Mouse (Mus musculus) myocyte (in vitro differentiated cells): ENCODE results near the gene Trpm3. TPM values are rescaled to one million over a fixed set of nuclear protein-coding genes. Genes with fewer than 3 reads are reported as not detected.

Source experiments
- H3K27me3 ChIP-seq: one replicate; pipeline ENCODE4 v1.6.1; 2011; ENCODE audit not compliant: control insufficient read depth, insufficient read depth, insufficient read length
- H3K36me3 ChIP-seq: one replicate; pipeline ENCODE4 v1.6.1; 2011; ENCODE audit not compliant: control insufficient read depth, insufficient read depth
- H3K4me2 ChIP-seq: one replicate; pipeline ENCODE4 v1.6.1; 2011; ENCODE audit warnings: low read depth, control low read depth
- H3K4me3 ChIP-seq: one replicate; pipeline ENCODE4 v1.5.1; 2011; ENCODE audit warnings: mild to moderate bottlenecking, control low read depth, moderate library complexity
- H3K79me2 ChIP-seq: one replicate; pipeline ENCODE4 v1.6.1; 2011; ENCODE audit not compliant: control insufficient read depth, insufficient read depth
- H3ac ChIP-seq: one replicate; pipeline ENCODE4 v1.6.1; 2011; ENCODE audit not compliant: control insufficient read depth, insufficient read length
- CEBPB ChIP-seq: IDR thresholded peaks from 2 replicates; pipeline ENCODE4 v1.6.1; 2011; ENCODE audit warnings: mild to moderate bottlenecking, moderate library complexity; ENCODE audit not compliant: poor library complexity, insufficient read depth, severe bottlenecking
- E2F4 ChIP-seq: IDR thresholded peaks from one replicate; pipeline ENCODE4 v1.6.1; 2011; ENCODE audit warnings: mild to moderate bottlenecking, control low read depth, moderate library complexity; ENCODE audit not compliant: insufficient read depth
- MAX ChIP-seq: IDR thresholded peaks from one replicate; pipeline ENCODE4 v1.6.1; 2011; ENCODE audit warnings: low read depth, mild to moderate bottlenecking, control low read depth
- MYOD1 ChIP-seq, 3 experiments: IDR thresholded peaks; one replicate each; pipeline ENCODE4 v1.6.1; 2011; ENCODE audit warnings: control low read depth in 2 of 3, low read depth in 2 of 3, mild to moderate bottlenecking in 2 of 3, moderate library complexity in 1 of 3; ENCODE audit not compliant: insufficient read length in 2 of 3, control insufficient read depth in 1 of 3
- MYOG ChIP-seq, 3 experiments: IDR thresholded peaks; one replicate each; pipeline ENCODE4 v1.6.1; 2011; ENCODE audit warnings: control low read depth in 2 of 3, low read depth in 2 of 3, mild to moderate bottlenecking in 2 of 3; ENCODE audit not compliant: insufficient read length in 2 of 3, control insufficient read depth in 1 of 3, insufficient read depth in 1 of 3
- POLR2A ChIP-seq: IDR thresholded peaks from one replicate; pipeline ENCODE4 v1.6.1; 2011; ENCODE audit warnings: low read depth, mild to moderate bottlenecking, control low read depth, moderate library complexity; ENCODE audit not compliant: insufficient read length
- POLR2AphosphoS2 ChIP-seq: IDR thresholded peaks from one replicate; pipeline ENCODE4 v1.6.1; 2011; ENCODE audit warnings: low read depth, control low read depth; ENCODE audit not compliant: insufficient read length
- REST ChIP-seq: IDR thresholded peaks from one replicate; pipeline ENCODE4 v1.6.1; 2011; ENCODE audit warnings: mild to moderate bottlenecking, control low read depth, moderate library complexity; ENCODE audit not compliant: insufficient read depth, insufficient read length
- SRF ChIP-seq: IDR thresholded peaks from one replicate; pipeline ENCODE4 v1.6.1; 2011; ENCODE audit warnings: low read depth; ENCODE audit not compliant: control insufficient read depth, insufficient read length
- TCF12 ChIP-seq: IDR thresholded peaks from one replicate; pipeline ENCODE4 v1.6.1; 2011; ENCODE audit warnings: mild to moderate bottlenecking, control low read depth; ENCODE audit not compliant: poor library complexity, insufficient read depth, severe bottlenecking
- TCF3 ChIP-seq: IDR thresholded peaks from one replicate; pipeline ENCODE4 v1.6.1; 2011; ENCODE audit warnings: low read depth, control low read depth; ENCODE audit not compliant: insufficient read length
- USF1 ChIP-seq: IDR thresholded peaks from one replicate; pipeline ENCODE4 v1.6.1; 2011; ENCODE audit warnings: low read depth, mild to moderate bottlenecking, control low read depth, moderate library complexity
- polyA plus RNA-seq: library from polyadenylated mRNA; unstranded; fragments of >200 nt; fragmentation: generic; extraction: Trizol; gene quantifications from one replicate; pipeline ENCODE4 v1.2.1, GENCODE M21; 2012; ENCODE audit warnings: missing spikeins

Trpm3 gene
- polyA plus RNA-seq, 1 experiment: 0.05 TPM

DNA sequence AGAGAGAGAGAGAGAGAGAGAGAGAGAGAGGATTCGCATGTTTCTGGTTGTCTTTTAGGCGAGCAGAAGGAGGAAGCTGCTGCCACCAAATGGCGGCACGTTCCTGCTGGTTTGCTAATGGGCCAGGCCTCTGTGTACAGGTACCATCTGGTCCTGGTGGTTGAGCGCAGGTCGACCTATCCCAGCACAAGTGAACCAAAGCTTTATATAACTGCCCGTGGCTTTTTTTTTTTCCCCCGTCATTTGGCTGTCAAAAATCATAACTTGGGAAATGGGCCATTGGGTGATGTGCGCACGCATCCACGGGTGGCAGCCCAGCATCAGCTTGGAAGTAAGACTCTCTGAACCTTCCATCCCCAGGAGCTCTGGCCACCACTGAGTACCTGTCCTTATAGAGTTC, 745.5 kb downstream of the Trpm3 start:
- Histone ChIP-seq H3K4me3 (no peak overlapping the region), H3K27me3 (no peaks in the 10 kb centered on the region), H3K79me2 (no peaks in the 10 kb centered on the region), H3K4me2 (no peak overlapping the region), H3ac (no peak overlapping the region), H3K36me3 (no peaks in the 10 kb centered on the region)
- TF ChIP-seq USF1: no peak
- no peak for TF ChIP-seq MYOD1 (IDR thresholded peaks at IDR 0.05; ENCODE audit: control insufficient read depth in 1 of 3, insufficient read length in 2 of 3, low read depth in 2 of 3)
- no peak for TF ChIP-seq E2F4
- TF ChIP-seq TCF3: no peak
- no peak for TF ChIP-seq SRF
- TF ChIP-seq TCF12: no peak

DNA sequence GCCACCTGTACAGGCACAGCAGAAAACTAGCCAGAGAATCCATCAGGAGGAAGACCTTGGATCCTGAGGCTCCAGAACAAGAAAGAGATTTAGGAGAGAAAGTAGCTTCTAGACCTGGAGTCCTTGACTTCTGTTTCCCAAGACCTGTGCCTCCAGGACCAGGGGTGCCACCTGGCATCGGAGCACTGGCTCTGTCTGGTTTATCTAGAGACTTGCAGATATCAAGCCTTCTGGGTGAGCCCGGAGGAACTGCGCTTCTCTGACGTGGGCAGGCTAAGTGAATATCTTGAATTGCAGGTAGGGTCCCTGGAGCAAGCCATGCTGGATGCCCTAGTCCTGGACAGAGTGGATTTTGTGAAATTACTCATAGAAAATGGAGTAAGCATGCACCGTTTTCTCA, 746.2 kb downstream of the Trpm3 start:
- no peaks in the 10 kb centered on the region for H3K36me3 ChIP-seq

DNA sequence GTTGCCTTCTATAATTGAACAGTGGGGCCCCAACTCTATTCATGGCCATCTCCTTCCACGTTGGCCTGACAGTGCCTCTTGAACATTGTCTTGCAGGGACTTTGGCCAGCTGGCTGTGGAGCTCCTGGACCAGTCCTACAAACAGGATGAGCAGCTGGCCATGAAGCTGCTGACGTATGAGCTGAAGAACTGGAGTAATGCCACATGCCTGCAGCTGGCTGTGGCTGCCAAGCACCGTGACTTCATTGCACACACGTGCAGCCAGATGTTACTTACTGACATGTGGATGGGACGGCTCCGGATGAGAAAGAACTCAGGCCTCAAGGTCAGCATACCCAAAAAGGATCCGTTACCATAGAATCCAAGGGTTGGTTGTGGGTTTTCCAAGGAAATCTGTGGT, 763.0 kb downstream of the Trpm3 start:
- Histone ChIP-seq H3K4me3 (no peak overlapping the region), H3K79me2 (no peaks in the 10 kb centered on the region), H3K4me2 (no peak overlapping the region), H3ac (no peak overlapping the region), H3K27me3 (no peaks in the 10 kb centered on the region), H3K36me3 (no peaks in the 10 kb centered on the region)
- TF ChIP-seq CEBPB: no peak

More for the DNA sequence above, 746.2 kb downstream of the Trpm3 start:
- H3K4me3 ChIP-seq: no peak overlapping the region
- H3ac ChIP-seq: no peak overlapping the region
- TF ChIP-seq MYOG (IDR thresholded peaks at IDR 0.05; ENCODE audit: control insufficient read depth in 1 of 3, insufficient read depth in 1 of 3, insufficient read length in 2 of 3, low read depth in 2 of 3) (no peak), SRF (no peak), MAX (no peak), TCF3 (no peak)
- no peaks in the 10 kb centered on the region for H3K27me3 ChIP-seq
- no peaks in the 10 kb centered on the region for H3K79me2 ChIP-seq
- H3K4me2 ChIP-seq: no peak overlapping the region

DNA sequence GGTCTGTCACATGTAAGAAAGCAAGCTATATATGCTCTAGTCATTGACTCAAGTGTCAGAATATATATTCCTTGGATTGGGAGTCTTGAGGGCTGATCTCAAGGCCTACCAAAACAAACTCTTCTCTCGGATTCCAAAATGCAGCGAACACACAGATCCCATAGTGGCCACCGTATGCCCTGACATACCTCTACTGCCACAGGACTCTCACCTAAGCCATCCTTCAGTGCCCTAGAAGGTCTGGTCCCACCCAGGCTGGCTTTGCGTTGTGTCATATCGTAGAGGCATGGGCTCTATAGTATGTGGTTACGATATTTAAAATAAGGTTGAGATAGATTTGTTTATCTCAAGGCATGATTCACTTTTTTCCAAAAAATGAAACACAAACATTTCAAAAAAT, 763.5 kb downstream of the Trpm3 start:
- H3ac ChIP-seq: no peak overlapping the region
- H3K36me3 ChIP-seq: no peaks in the 10 kb centered on the region
- H3K79me2 ChIP-seq: no peaks in the 10 kb centered on the region
- TF ChIP-seq MYOG (IDR thresholded peaks at IDR 0.05; ENCODE audit: control insufficient read depth in 1 of 3, insufficient read depth in 1 of 3, insufficient read length in 2 of 3, low read depth in 2 of 3) (no peak), SRF (no peak), TCF3 (no peak), TCF12 (no peak), POLR2A (no peak), MAX (no peak), MYOD1 (IDR thresholded peaks at IDR 0.05; ENCODE audit: control insufficient read depth in 1 of 3, insufficient read length in 2 of 3, low read depth in 2 of 3) (no peak), CEBPB (no peak), E2F4 (no peak), USF1 (no peak), POLR2AphosphoS2 (no peak), REST (no peak)
- no peak overlapping the region for H3K4me2 ChIP-seq
- no peaks in the 10 kb centered on the region for H3K27me3 ChIP-seq
- H3K4me3 ChIP-seq: no peak overlapping the region

DNA sequence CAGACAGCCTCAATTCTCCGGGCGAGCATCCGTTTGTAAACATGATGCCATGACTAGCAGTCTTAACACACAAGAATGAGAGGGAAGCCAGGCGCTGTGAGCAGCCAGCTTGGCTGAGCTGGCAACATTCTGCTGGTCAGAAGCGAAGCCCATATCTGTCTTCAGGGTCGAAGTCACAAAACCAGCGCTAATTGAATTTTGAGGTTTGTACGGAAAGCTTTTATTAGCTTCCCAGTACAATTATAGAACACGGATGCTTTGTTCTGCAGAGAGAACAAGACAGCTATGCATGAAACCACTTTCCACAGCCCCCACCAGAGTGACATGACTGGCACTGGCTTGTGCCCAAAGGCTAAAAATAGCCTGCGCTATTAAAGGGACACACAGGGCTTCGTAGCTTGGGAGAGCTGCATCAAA, 766.2 kb downstream of the Trpm3 start:
- Histone ChIP-seq H3K4me3 (no peak overlapping the region), H3K27me3 (no peaks in the 10 kb centered on the region), H3K36me3 (no peaks in the 10 kb centered on the region), H3K4me2 (peak overlapping the region; percentile 50), H3ac (no peak overlapping the region), H3K79me2 (no peaks in the 10 kb centered on the region)
- TF ChIP-seq MAX (no peak), SRF (no peak), MYOD1 (IDR thresholded peaks at IDR 0.05; ENCODE audit: control insufficient read depth in 1 of 3, insufficient read length in 2 of 3, low read depth in 2 of 3) (no peak), USF1 (no peak), POLR2A (no peak), POLR2AphosphoS2 (no peak), REST (no peak), E2F4 (no peak), CEBPB (no peak), TCF12 (no peak), TCF3 (no peak), MYOG (IDR thresholded peaks at IDR 0.05; ENCODE audit: control insufficient read depth in 1 of 3, insufficient read depth in 1 of 3, insufficient read length in 2 of 3, low read depth in 2 of 3) (no peak)
